Mouse (Mus musculus) regulatory T cell (primary cell): ENCODE data around the gene Wdr5.
"Not testable (repeated sequence)": the region's sequence is repeated elsewhere in the genome, so short reads cannot be mapped to it uniquely, and the experiment has no call there.

Experiments
- in situ Hi-C: fragments of 300-600 bp; cut with MboI, MseI; formaldehyde crosslinking; loops from one replicate; pipeline ENCODE4 v1.15.1; 2025; ENCODE audit warnings: high pct_unique_total_duplicates

Wdr5 gene

DNA sequence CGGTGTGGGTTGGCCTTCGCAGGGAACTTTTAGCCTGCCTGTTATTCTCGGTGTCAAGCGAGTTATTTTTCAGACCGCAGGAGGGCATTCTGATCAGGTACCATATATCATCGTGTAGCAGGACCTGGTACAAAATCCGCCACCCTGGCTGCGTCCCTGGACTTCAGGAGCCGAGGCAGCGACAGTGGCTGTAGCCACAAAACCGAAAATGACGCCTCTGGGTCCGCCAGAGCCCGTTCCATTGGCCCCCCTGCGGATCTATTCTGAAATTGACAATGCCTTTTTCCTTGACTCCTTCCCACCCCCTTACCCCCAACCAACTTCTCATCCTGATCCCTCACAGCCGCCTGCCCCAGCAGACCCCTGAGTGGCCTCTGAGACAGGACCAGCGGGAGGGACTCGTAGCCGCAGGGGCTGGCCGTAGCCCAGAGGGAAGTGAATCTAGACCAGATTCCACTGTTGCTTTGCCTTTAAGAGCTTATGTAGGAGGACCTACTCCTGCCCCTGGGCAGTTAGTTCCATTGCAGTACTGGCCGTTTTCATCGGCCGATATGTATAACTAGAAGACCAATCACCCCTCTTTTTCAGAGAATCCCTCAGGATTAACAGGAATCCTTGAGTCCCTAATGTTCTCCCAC, 18.4 kb upstream of the Wdr5 start:
- in situ Hi-C loops = no loop called here

GRCm38 (mm10) chr2:27504113-27504885, 10.7 kb upstream of the Wdr5 start:
- in situ Hi-C loops = no loop called here

DNA sequence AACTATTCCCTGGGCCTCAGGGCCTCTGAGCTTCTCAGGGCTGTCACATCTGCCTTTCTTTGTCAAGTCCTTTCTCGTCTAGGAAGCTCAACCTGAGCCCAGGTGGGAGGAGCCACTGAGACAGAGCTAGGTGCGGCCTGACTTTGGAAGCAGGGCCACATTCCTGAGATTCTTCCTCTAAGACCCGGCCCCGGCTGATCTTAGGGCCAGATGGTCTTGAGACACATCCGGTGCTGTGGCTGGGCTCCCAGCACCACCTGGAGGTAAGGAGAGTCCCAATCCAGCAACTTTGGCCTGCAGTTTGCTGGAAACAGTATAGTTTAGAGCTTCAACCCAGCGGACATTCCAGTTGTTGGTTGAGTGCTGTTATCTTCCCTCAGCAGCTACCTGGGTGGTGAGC, 9.4 kb upstream of the Wdr5 start:
- in situ Hi-C loops = no loop called here

DNA sequence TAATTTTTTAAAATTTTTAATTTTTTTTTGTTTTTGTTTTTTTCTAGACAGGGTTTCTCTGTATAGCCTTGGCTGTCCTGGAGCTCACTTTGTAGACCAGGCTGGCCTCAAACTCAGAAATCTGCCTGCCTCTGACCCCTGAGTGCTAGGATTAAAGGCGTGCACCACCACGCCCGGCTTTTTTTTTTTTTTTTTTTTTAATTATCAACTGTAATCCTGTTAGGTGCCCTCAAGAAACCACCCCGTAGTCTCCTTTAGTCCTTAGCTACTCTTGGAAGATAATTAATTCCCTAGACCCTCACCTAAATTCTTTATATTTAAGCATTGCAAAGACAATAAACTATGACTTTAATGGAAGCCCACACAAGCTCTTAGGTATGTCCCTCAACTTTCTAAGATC, 8.3 kb upstream of the Wdr5 start:
- in situ Hi-C loops = not testable (repeated sequence)

DNA sequence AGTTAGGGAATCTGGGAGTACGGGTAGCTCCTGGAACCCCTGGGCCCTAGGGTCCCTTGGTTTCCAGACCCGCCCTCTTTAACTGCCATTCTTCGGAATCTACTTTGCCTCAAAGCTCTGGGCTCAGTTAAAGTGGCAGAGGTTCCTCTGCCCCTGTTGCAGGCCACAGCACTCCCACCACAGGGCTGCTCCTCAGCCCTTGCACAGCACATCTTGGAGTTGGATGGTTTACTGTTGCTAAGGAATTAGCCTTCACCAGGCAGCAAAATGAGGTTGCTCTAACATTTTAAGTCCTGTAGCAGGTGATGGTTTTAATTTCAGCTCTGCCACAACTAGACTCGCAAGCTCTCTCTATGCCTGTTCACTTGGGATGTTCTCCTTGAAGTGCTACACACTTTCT, 7.4 kb upstream of the Wdr5 start, which contains the start of gene Brd3:
Gene Brd3, minus strand, starts transcription at position 101 of the 400 bp plus-strand sequence.
- in situ Hi-C loops = no loop called here

DNA sequence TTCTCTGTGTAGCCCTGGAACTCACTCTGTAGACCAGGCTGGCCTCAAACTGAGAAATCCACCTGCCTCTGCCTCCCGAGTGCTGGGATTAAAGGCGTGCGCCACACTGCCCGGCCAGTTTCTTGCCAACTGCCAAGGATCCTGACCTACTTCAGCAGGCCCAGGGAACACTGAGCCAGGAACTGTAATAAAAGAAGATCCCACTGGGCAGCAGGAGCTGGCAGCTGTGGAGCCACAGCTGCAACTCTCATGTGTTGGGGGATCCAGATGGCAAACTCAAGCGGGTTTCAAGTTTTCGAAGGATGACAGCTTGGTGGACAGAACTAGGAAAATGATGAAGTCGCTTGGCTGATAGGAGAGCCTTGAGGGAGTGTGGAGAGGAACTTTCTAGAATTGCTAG, 4.3 kb upstream of the Wdr5 start:
- in situ Hi-C loops = loop anchor here (5.0 kb wide), 1 partner anchor 33 kb away; no protein-coding TSS in a partner anchor

DNA sequence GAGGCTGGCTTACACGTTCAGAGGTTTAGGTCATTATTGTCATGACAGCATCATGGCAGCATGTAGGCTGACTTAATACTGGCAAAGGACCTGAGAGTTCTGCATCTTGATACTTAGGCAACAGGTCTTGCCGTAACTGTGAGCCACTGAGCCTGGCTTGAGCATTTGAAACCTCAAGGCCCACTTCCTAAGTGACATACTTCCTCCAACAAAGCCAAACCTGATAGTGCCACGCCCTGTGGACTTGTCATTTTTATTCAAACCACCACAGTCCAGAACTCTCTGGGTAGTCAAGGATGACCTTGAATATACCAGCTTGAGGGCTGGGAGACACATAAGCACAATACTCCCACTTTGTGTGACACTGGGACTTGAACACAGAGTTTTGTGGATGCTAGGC, 2.0 kb upstream of the Wdr5 start:
- in situ Hi-C loops = loop anchor here (5.0 kb wide), 1 partner anchor 36 kb away; no protein-coding TSS in a partner anchor

DNA sequence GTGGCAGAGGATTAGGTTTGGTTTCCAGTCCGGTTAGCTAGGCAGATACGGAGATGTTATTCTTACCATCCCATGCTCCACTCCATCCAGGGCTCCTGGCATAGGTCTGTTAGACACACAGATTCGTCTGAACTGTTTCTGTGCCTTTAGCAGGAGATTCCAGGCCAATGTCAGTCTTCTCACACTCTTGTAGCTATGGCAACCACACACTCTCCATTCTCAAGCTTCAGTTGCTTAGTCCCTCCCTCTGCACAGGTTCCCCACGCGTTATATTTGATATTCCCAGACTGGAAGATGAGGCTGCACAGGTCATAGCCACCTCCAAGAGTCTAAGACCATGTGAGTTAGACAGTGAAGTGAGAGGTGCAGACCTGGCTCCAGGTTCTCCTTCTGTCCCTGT, 1.1 kb upstream of the Wdr5 start:
- in situ Hi-C loops = loop anchor here (5.0 kb wide), 1 partner anchor 37 kb away; no protein-coding TSS in a partner anchor

GRCm38 (mm10) chr2:27515341-27516166, 597 bp downstream of the Wdr5 start:
- in situ Hi-C loops = no loop called here

GRCm38 (mm10) chr2:27516289-27516688, 1.3 kb downstream of the Wdr5 start:
- in situ Hi-C loops = no loop called here

DNA sequence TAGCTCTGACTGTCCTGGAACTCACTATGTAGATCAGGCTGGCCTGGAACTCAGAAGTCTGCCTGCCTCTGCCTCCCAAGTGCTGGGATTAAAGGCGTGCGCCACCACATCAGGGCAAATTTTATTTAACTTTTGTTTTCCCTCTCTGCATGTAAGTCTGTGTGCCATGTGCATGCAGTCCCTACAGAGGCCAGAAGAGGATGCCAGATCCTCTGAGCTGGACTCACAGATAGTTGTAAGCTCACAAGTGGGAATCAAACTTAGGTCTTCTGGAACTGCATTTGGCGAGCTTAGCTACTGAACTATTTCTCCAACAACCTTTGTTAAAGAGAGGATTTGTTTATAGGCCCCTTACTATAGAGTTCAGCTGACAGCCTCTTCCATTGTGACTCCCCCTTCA, 3.3 kb downstream of the Wdr5 start:
- in situ Hi-C loops = no loop called here

GRCm38 (mm10) chr2:27538455-27539330, 23.7 kb downstream of the Wdr5 start:
- in situ Hi-C loops = not testable (repeated sequence)

GRCm38 (mm10) chr2:27539336-27539735, 24.4 kb downstream of the Wdr5 start:
- in situ Hi-C loops = no loop called here

DNA sequence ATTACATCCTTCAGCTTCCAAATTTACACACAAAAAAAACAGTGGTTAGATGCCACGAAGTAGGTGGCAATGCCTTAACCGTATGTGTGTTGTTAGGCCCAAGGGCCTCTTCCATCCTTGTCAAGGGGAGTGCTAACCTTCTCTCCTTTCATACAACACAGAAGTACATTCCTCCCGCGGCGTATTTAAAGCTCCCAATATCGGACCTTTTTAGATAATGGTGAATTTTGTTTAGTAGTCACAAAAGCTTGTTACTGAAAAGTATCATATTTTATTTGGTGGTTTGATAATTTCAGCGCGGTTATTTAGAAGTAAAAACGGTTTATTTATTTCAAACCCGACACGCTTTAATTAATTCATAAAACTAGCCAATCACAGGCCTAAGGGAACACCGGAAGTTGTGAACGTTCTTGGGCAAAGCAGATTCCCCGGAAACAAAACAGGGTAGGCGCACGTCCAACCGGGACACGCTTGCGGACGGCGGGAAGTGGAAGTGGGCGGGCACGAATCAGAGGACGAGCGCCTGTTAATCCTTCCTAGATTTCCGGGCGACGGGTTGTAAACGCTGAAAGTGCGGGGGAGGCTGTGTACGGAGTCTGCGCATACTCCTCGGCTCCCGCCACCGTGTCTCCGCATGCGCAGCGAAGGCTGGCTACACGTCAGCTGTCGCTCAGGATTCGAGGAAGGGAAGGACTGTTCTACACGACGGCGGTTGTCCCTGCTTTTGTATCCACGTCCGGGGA, 25.0 kb downstream of the Wdr5 start:
- in situ Hi-C loops = no loop called here

DNA sequence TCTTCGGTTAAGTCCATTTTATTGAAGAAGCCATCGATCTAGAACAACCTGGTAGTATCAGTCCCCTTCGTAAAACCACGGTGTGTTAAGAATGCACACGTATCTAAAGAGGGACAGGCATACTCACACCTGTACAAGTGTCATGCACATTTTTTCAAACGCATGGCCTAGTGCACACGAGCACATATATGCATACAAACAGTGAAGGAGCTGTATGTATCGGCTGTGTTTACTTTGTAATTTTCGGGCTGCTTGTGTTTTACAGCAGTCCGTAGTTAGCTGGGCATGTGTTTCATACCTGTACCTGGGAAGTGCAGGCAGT, 25.5 kb downstream of the Wdr5 start:
- in situ Hi-C loops = no loop called here

DNA sequence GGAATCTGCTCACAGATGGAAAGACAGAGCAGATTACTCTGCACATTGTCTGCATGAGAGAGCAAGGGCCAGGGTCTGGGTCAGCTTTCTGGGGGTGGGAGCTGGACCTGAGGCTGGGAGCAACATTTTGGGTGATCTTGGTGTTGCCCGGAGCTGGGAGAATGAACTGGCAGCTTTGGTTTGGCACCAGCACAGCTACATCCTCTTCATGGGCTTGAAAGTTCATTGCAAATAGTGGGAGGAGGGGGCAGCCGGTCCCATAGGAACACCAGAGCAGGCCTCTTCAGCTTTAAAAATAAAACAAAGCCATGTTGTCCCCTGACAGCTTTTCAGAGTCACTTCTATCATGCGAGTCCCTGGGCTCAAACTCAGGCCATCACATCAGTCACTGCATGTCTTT, 26.3 kb downstream of the Wdr5 start:
- in situ Hi-C loops = no loop called here

DNA sequence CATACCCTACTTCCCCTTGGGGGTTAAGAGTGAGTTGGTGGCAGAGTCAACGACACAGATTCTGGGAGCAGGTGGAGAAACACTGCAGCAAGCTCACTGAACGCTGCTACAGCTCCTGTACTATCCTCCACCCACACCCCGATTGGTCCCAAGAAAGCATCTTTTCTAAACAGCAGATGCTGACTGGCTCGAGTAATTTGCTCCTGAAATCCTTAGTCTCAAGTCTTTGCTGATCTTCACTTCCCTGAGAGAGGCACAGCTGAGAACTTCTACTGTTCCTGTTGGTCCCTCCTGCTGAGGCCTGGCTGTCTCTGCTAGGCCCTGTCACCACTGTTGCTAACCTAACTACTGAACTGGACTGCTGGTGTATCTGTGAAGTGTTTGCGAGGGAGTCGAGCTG, 29.7 kb downstream of the Wdr5 start:
- in situ Hi-C loops = no loop called here

DNA sequence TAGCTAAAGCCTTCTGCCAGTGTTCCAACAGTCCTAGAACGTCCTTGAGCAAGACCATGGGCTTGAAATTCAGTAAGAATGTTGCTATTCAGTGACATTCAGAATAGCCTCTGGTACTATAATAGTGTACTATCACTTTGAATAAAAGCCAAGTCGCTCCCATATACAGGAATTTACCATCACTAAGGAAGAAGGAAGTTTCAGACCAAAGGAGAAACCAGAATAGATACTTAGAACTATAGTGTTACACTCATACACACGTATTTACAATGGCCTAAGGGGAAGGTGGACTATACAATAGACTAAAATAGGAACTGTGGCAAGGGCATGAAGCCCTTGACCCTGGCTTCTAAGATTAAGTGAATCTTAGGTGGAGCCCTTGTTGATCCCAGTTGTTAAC, 30.6 kb downstream of the Wdr5 start:
- in situ Hi-C loops = not testable (repeated sequence)

DNA sequence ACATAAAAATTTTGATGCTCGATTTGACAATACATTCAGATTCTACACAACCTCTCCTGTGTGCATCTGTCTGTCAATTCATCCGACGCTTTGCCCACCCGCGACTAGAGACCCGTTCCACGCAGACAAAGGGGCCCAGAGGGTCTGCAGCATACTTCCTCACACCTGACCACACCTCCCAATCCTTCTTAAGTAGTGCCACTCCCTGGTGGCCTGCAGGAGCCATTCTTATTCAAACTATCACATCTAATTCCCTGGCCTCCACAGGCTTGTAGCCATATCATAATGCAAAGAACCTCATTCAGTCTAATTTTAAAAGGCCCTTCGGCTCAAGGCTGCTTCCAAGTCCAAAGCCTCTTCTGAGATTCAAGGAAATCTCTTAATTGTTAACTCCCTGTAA, 31.1 kb downstream of the Wdr5 start:
- in situ Hi-C loops = not testable (repeated sequence)

DNA sequence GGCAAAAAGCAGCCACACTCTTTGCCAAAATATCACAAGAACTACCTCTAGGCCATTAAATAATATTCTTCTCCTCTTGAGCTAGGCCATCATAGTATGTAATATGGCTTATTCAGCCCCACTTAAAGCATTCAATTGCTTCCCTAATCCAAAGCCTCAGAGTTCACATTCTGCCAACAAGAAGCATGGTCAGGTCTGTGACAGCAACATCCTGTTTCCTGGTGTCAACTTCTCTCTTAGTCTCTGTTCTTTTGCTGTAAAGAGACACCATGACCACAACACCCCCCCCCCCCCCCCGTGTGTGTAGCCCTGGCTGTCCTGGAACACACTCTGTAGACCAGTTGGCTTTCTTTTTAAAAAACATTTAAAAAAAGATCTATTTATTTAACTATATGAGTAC, 32.4 kb downstream of the Wdr5 start:
- in situ Hi-C loops = no loop called here

GRCm38 (mm10) chr2:27547986-27548385, 33.0 kb downstream of the Wdr5 start:
- in situ Hi-C loops = no loop called here
